Mouse (Mus musculus) intestine, embryonic 16.5 days (tissue): Measurements from ENCODE around the gene Praf2. TPM values are rescaled to one million over a fixed set of nuclear protein-coding genes. Genes with fewer than 3 reads are reported as not detected.

Experiments
- ATAC-seq: fragments of 200-750 bp; cut with Nextera tagmentation; 2 replicates; pipeline ENCODE4 v1.8.0; 2017; ENCODE audit warnings: moderate TSS enrichment, moderate library complexity
- H3K27ac ChIP-seq: fragments of 300-500 bp; sonication (generic); 2 replicates; pipeline ENCODE4 v1.5.1; 2014; ENCODE audit warnings: mild to moderate bottlenecking, low read length
- H3K27me3 ChIP-seq: fragments of 300-500 bp; sonication (generic); replicated peaks from 2 replicates; pipeline ENCODE4 v1.6.1; 2014; ENCODE audit warnings: low read length, control low read depth, mixed read lengths; ENCODE audit not compliant: control insufficient read depth, insufficient read depth
- H3K36me3 ChIP-seq: fragments of 300-500 bp; sonication (generic); 2 replicates; pipeline ENCODE4 v1.6.1; 2014; ENCODE audit warnings: low read length, control low read depth; ENCODE audit not compliant: control insufficient read depth, insufficient read depth
- H3K4me1 ChIP-seq: fragments of 300-500 bp; sonication (generic); 2 replicates; pipeline ENCODE4 v1.6.1; 2014; ENCODE audit warnings: low read length, control low read depth, mixed read lengths; ENCODE audit not compliant: control insufficient read depth, insufficient read depth
- H3K4me2 ChIP-seq: fragments of 300-500 bp; sonication (generic); 2 replicates; pipeline ENCODE4 v1.6.1; 2014; ENCODE audit warnings: low read depth, low read length, control low read depth
- H3K4me3 ChIP-seq: fragments of 300-500 bp; sonication (generic); 2 replicates; pipeline ENCODE4 v1.5.1; 2014; ENCODE audit warnings: mild to moderate bottlenecking, low read length
- H3K9ac ChIP-seq: fragments of 300-500 bp; sonication (generic); 2 replicates; pipeline ENCODE4 v1.6.1; 2014; ENCODE audit warnings: low read depth, low read length
- H3K9me3 ChIP-seq: fragments of 300-500 bp; sonication (generic); 2 replicates; pipeline ENCODE4 v1.6.1; 2016; ENCODE audit warnings: low read length, control low read depth; ENCODE audit not compliant: control insufficient read depth
- WGBS: fragments of 180-500 bp; shearing (Covaris S2); extraction: QIAGEN DNeasy Blood & Tissue Kit; methylation state at CpG from one replicate; pipeline ENCODE4 v1.1.7; 2014; 5-methylcytosine and 5-hydroxymethylcytosine counted together
- polyA plus RNA-seq: library from polyadenylated mRNA; unstranded; fragments of >200 nt; fragmentation: Nextera tagmentation; extraction: Ambion mirVana; gene quantifications from 2 replicates; pipeline ENCODE4 v1.2.1, GENCODE M21; 2015

Praf2 gene
- polyA plus RNA-seq, 1 experiment from 2014 or later: 59.7 TPM

DNA sequence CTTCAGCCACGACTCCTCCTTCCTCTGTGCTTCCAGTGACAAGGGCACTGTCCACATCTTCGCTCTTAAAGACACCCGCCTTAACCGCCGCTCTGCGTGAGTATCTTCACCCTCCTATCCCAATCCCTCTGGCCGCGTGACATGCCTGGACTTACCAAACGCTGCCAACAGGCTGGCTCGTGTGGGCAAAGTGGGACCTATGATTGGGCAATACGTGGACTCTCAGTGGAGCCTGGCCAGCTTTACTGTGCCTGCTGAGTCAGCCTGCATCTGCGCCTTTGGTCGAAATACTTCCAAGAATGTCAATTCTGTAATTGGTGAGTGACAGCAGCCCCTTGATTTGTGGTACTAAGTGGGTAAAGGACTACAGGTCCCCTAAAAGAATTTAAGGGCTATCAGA, 1.1 kb upstream of the Praf2 start:
- 91% methylated on average over 13 of the region's 13 CpGs for WGBS
- H3K4me3 ChIP-seq: no peak overlapping the region
- no peak overlapping the region for H3K9ac ChIP-seq
- ATAC-seq: no peak
- no peaks in the 10 kb centered on the region for H3K27me3 ChIP-seq
- peak overlapping the region; percentile 77; the same call in 1 of the 2 replicates for H3K27ac ChIP-seq
- no peaks in the 10 kb centered on the region for H3K9me3 ChIP-seq
- no peak overlapping the region for H3K4me2 ChIP-seq
- H3K4me1 ChIP-seq: 0 out of 2 replicates have a peak, but pooled peaks cover 3% of the 10 kb centered on the region
- no peaks in the 10 kb centered on the region for H3K36me3 ChIP-seq

DNA sequence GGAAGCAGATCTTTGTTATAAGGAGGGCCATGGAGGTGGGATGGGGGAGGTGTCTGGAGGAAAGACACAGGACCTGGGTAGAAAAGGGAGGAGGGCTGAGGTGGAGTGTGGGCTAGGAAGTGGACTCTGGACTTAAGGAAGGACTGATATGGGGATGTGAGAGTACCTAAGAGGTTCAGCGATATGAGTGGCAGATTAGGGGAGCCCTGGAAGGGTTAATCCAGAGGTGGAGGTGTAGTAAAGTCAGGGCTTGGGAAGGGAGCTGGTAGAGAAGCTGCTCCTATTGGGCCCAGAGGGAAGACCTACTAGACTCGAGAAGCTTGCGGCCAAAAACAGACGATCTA, 655 bp downstream of the Praf2 start:
- 37% methylated on average over 4 of the region's 4 CpGs for WGBS
- Histone ChIP-seq H3K27me3 (no peaks in the 10 kb centered on the region), H3K27ac (no peak overlapping the region), H3K9me3 (no peaks in the 10 kb centered on the region), H3K4me2 (peak overlapping the region; percentile 52), H3K4me3 (peak overlapping the region; percentile 53), H3K4me1 (0 out of 2 replicates have a peak, but pooled peaks cover 3% of the 10 kb centered on the region), H3K9ac (peak overlapping the region; percentile 48), H3K36me3 (no peaks in the 10 kb centered on the region)
- peak; percentile 45 for ATAC-seq

DNA sequence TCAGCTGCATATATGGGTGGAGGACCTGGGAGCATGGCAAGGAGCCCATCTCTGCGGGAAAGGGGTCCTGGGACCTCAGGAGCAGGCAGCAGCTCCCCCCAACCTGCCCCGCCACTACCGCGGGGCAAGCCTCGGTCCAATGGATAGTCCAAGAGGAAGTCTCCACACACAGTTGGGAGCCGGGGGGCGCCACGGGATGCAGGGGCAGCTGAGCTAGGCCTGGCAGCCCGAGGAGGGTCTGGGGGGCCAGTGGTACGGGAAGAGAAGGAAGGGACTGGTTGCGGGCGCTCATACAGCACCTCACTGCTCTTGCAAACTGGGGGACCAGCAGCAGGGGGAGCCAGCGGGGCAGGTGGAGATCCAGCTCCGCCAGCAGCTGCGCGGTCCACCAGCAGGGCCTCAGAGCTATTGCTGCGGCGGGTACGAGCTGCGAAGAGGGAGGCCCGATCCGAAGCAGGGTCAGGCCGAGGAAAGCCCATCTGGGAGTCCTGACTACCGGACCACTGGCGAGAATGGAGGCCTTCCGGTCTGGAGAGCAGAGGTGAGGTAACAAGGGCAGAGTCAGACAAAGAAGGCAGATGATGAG, 5.4 kb downstream of the Praf2 start:
- H3K9me3 ChIP-seq: no peaks in the 10 kb centered on the region
- H3K4me2 ChIP-seq: no peak overlapping the region
- WGBS: 43% methylated on average over 23 of the region's 26 CpGs
- no peak overlapping the region for H3K27ac ChIP-seq
- ATAC-seq: peak; percentile 54
- H3K4me3 ChIP-seq: no peak overlapping the region
- H3K36me3 ChIP-seq: no peaks in the 10 kb centered on the region
- no peaks in the 10 kb centered on the region for H3K27me3 ChIP-seq
- H3K4me1 ChIP-seq: no peaks in the 10 kb centered on the region
- H3K9ac ChIP-seq: no peak overlapping the region

DNA sequence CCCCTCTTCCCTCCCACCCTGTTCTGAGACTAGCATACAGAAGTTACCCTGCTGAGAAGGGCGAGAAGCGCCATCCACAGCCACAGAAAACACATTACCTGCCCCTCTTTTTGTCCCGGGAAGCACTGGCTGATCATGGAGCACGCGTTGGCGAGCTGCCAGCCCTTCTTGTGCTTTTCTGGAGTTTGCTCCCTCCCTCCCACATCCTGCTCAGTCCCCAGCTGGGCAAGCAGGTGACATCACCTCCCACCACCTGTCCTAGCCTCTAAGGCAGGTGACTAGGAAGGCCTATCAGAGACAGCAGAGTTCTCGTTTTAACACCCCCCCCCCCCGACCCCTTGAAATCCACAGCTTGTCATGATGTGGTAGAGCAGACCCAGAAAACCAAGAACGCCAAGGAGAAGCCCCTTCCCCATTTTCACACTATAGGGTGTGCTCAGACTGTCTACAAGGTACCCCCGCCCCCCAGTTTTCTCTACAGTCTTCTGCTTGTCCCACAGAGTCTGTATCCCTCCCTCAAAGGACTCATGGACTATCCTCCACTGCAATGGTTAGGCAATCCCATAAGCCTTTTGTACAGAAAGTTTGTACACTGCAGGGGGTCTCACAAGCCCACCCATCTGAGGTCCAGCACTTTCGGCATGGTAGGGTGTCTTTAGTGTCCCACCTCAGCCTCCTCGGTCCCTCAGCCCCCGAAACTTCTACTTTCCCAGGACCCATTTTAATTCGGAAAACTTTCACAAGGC, 11.3 kb downstream of the Praf2 start:
- H3K4me2 ChIP-seq: 0 out of 2 replicates have a peak overlapping the region, but pooled peaks have one; percentile 12
- no peaks in the 10 kb centered on the region for H3K9me3 ChIP-seq
- peak overlapping the region; percentile 70 for H3K27ac ChIP-seq
- no peaks in the 10 kb centered on the region for H3K27me3 ChIP-seq
- 53% methylated on average over 14 of the region's 14 CpGs for WGBS
- no peaks in the 10 kb centered on the region for H3K4me1 ChIP-seq
- no peak overlapping the region for H3K4me3 ChIP-seq
- ATAC-seq: peak; percentile 82
- H3K36me3 ChIP-seq: no peaks in the 10 kb centered on the region
- H3K9ac ChIP-seq: peak overlapping the region; percentile 29; the same call in 1 of the 2 replicates

- Histone ChIP-seq H3K4me1 (no peaks in the 10 kb centered on the region), H3K4me3 (peak overlapping the region; percentile 22; the same call in 1 of the 2 replicates), H3K4me2 (0 out of 2 replicates have a peak overlapping the region, but pooled peaks have one; percentile 12), H3K27me3 (no peaks in the 10 kb centered on the region), H3K9me3 (no peaks in the 10 kb centered on the region), H3K27ac (peak overlapping the region; percentile 70), H3K9ac (no peak overlapping the region), H3K36me3 (no peaks in the 10 kb centered on the region)
- peak; percentile 78 for ATAC-seq
- WGBS: 43% methylated on average over 10 of the region's 10 CpGs
Observed at GRCm38 (mm10) chrX:7740082-7740819, 12.0 kb downstream of the Praf2 start.

- Histone ChIP-seq H3K4me2 (no peak overlapping the region), H3K27me3 (no peaks in the 10 kb centered on the region), H3K4me1 (no peaks in the 10 kb centered on the region), H3K36me3 (no peaks in the 10 kb centered on the region), H3K27ac (peak overlapping the region; percentile 70; the same call in 1 of the 2 replicates), H3K4me3 (peak overlapping the region; percentile 22; the same call in 1 of the 2 replicates), H3K9me3 (no peaks in the 10 kb centered on the region), H3K9ac (no peak overlapping the region)
- WGBS: 58% methylated on average over 5 of the region's 5 CpGs
- no peak for ATAC-seq
Observed at GRCm38 (mm10) chrX:7741103-7741502, 12.9 kb downstream of the Praf2 start.

- H3K4me3 ChIP-seq: no peak overlapping the region
- ATAC-seq: no peak
- H3K36me3 ChIP-seq: no peaks in the 10 kb centered on the region
- no peaks in the 10 kb centered on the region for H3K9me3 ChIP-seq
- H3K27ac ChIP-seq: no peak overlapping the region
- WGBS: 62% methylated on average over 5 of the region's 5 CpGs
- no peaks in the 10 kb centered on the region for H3K27me3 ChIP-seq
- H3K4me2 ChIP-seq: no peak overlapping the region
- H3K9ac ChIP-seq: no peak overlapping the region
- H3K4me1 ChIP-seq: no peaks in the 10 kb centered on the region
Observed at GRCm38 (mm10) chrX:7743470-7743869, 15.2 kb downstream of the Praf2 start.

DNA sequence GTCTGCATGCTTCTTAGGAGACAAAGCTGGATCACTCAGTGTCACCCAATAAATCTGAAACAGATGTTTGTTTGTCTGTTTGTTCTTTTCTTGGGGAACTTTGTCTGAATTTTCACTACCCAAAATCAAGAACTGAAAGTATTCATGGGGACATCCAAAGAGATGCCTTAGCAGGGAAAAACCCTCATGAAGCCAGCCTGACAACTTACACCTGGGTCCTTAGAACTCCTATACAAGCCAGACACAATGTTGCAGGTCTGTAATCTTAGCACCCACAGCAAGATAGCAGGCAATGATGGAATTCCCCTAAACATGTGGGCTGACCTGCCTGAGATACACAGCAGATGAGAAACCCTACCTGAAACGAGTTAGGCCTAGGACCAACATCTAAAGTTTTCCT, 16.7 kb downstream of the Praf2 start:
- H3K4me1 ChIP-seq: peaks cover 1% of the 10 kb centered on the region; the same call in 1 of the 2 replicates
- H3K4me3 ChIP-seq: no peak overlapping the region
- no peaks in the 10 kb centered on the region for H3K36me3 ChIP-seq
- no peak overlapping the region for H3K9ac ChIP-seq
- WGBS: 52% methylated on average over 1 of the region's 1 CpGs
- no peak overlapping the region for H3K4me2 ChIP-seq
- H3K9me3 ChIP-seq: no peaks in the 10 kb centered on the region
- ATAC-seq: no peak
- no peak overlapping the region for H3K27ac ChIP-seq
- no peaks in the 10 kb centered on the region for H3K27me3 ChIP-seq

DNA sequence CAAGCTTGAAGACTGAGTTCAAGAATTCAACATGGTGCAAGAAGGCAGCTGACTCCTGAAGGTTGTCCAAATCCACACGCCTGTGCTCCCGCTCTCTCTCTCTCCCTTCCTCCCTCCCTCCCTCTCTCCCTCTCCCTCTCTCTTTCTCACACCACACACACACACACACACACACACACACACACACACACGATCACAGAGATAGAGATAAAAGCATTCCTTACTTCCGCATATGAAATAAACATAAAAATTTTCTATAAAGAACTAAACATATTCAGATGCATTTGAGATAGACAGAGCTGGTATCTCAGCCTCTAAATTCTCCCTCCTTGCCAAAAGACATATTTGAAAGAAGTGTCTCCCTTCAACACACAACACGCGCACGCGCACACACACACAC, 17.2 kb downstream of the Praf2 start:
- ATAC-seq: no peak
- Histone ChIP-seq H3K4me3 (no peak overlapping the region), H3K4me1 (peaks cover 2% of the 10 kb centered on the region; the same call in 1 of the 2 replicates), H3K27ac (no peak overlapping the region), H3K9ac (no peak overlapping the region), H3K36me3 (no peaks in the 10 kb centered on the region), H3K4me2 (no peak overlapping the region), H3K9me3 (no peaks in the 10 kb centered on the region), H3K27me3 (no peaks in the 10 kb centered on the region)
- 88% methylated on average over 8 of the region's 8 CpGs for WGBS
